Mouse (Mus musculus): ENCODE data around the gene Mllt3. TPM values are rescaled to one million over a fixed set of nuclear protein-coding genes. Genes with fewer than 3 reads are reported as not detected.

The Mllt3 gene
- polyA plus RNA-seq, 1 experiment from 2014 or later: 33.4 TPM

DNA sequence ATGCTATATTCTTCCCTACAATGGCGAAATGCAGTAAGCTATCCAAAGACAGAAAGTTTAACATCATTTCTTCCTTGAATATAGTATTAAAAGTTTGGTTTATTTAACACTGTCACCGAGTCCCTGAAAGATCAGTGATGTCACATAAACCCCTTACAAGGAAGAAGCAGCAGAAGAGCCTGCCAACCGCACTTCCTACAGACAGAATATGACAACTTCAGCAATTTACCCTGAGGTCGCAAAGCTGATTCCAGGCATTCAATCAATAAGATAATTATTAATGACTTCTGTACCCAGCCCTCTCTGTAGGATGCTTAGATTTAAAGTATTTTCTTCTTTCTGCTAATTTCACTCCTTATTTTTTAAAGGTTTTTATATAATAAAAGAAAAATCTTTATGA is 140.2 kb downstream of the Mllt3 start:
- no peaks in the 10 kb centered on the region for H3K36me3 ChIP-seq (ENCODE audit: control insufficient read depth, insufficient read depth, low read length)
- H3K9ac ChIP-seq (ENCODE audit: low read depth, low read length): no peak overlapping the region
- H3K4me2 ChIP-seq (replicated peaks; ENCODE audit: low read depth, low read length): no peak overlapping the region
- H3K27me3 ChIP-seq (ENCODE audit: control insufficient read depth, insufficient read depth, low read length): no peaks in the 10 kb centered on the region
- WGBS: 89% methylated on average over 4 of the region's 4 CpGs
- no peaks in the 10 kb centered on the region for H3K4me1 ChIP-seq (ENCODE audit: control insufficient read depth, insufficient read depth, low read length)
- H3K27ac ChIP-seq (ENCODE audit: low read depth, low read length): no peak overlapping the region
- ATAC-seq (ENCODE audit: low FRiP score, low TSS enrichment): no peak
- H3K4me3 ChIP-seq (ENCODE audit: low read length): no peak overlapping the region
- H3K9me3 ChIP-seq (ENCODE audit: control insufficient read depth, low read length): no peaks in the 10 kb centered on the region

DNA sequence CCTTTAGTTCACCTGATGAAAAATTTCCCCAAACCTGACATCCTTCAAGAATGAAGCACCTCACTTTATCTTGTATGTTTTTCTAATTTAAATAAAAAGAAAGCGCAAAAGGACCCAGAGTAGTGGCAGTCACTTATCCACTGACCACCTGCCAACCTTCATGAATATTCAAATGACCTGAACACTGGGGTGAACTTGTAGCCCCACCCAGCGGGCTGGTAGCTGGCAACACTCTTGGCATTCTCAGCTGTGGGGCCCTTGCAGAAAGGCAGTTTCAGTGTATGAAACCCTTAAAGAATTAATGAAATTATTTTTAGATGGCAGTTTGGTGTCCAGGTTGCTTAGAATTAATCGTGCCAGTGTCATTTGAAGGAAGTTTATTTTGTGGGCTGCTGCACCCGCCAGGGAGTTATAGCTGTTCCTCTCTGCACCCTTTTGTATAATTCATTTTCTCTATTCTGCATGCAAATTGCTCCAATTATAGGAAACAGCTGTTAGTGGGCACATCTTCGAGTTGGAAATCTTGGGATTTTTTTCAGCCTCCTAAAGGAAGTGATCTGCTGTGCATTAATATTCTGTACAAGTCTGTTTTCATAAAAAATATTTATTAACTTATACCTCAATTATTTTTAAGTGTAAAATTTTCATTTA is 149.8 kb downstream of the Mllt3 start:
- H3K27me3 ChIP-seq (ENCODE audit: control insufficient read depth, insufficient read depth, low read length): no peaks in the 10 kb centered on the region

GRCm38 (mm10) chr4:87881995-87882394 is 151.2 kb downstream of the Mllt3 start:
- WGBS: 96% methylated on average over 1 of the region's 1 CpGs
- Histone ChIP-seq H3K27me3 (ENCODE audit: control insufficient read depth, insufficient read depth, low read length) (no peaks in the 10 kb centered on the region), H3K4me2 (replicated peaks; ENCODE audit: low read depth, low read length) (no peak overlapping the region), H3K4me3 (ENCODE audit: low read length) (no peak overlapping the region), H3K9ac (ENCODE audit: low read depth, low read length) (no peak overlapping the region), H3K27ac (ENCODE audit: low read depth, low read length) (no peak overlapping the region), H3K4me1 (ENCODE audit: control insufficient read depth, insufficient read depth, low read length) (no peaks in the 10 kb centered on the region), H3K9me3 (ENCODE audit: control insufficient read depth, low read length) (no peaks in the 10 kb centered on the region), H3K36me3 (ENCODE audit: control insufficient read depth, insufficient read depth, low read length) (no peaks in the 10 kb centered on the region)
- ATAC-seq (ENCODE audit: low FRiP score, low TSS enrichment): no peak

More for the DNA sequence above, 149.8 kb downstream of the Mllt3 start:
- Histone ChIP-seq H3K27ac (ENCODE audit: low read depth, low read length) (no peak overlapping the region), H3K4me2 (replicated peaks; ENCODE audit: low read depth, low read length) (no peak overlapping the region), H3K9me3 (ENCODE audit: control insufficient read depth, low read length) (no peaks in the 10 kb centered on the region), H3K4me1 (ENCODE audit: control insufficient read depth, insufficient read depth, low read length) (no peaks in the 10 kb centered on the region), H3K9ac (ENCODE audit: low read depth, low read length) (no peak overlapping the region), H3K36me3 (ENCODE audit: control insufficient read depth, insufficient read depth, low read length) (no peaks in the 10 kb centered on the region), H3K4me3 (ENCODE audit: low read length) (no peak overlapping the region)
- no peak for ATAC-seq (ENCODE audit: low FRiP score, low TSS enrichment)
- 81% methylated on average over 5 of the region's 5 CpGs for WGBS

- Histone ChIP-seq H3K27ac (ENCODE audit: low read depth, low read length) (no peak overlapping the region), H3K9me3 (ENCODE audit: control insufficient read depth, low read length) (no peaks in the 10 kb centered on the region), H3K4me1 (ENCODE audit: control insufficient read depth, insufficient read depth, low read length) (no peaks in the 10 kb centered on the region), H3K27me3 (ENCODE audit: control insufficient read depth, insufficient read depth, low read length) (no peaks in the 10 kb centered on the region), H3K36me3 (ENCODE audit: control insufficient read depth, insufficient read depth, low read length) (no peaks in the 10 kb centered on the region), H3K4me2 (replicated peaks; ENCODE audit: low read depth, low read length) (no peak overlapping the region), H3K9ac (ENCODE audit: low read depth, low read length) (no peak overlapping the region), H3K4me3 (ENCODE audit: low read length) (no peak overlapping the region)
- 80% methylated on average over 2 of the region's 2 CpGs for WGBS
- ATAC-seq (ENCODE audit: low FRiP score, low TSS enrichment): no peak
Observed at GRCm38 (mm10) chr4:87881583-87881982, 151.6 kb downstream of the Mllt3 start.

GRCm38 (mm10) chr4:87880297-87880696 is 152.9 kb downstream of the Mllt3 start:
- Histone ChIP-seq H3K36me3 (ENCODE audit: control insufficient read depth, insufficient read depth, low read length) (no peaks in the 10 kb centered on the region), H3K9ac (ENCODE audit: low read depth, low read length) (no peak overlapping the region), H3K4me1 (ENCODE audit: control insufficient read depth, insufficient read depth, low read length) (no peaks in the 10 kb centered on the region), H3K4me2 (replicated peaks; ENCODE audit: low read depth, low read length) (no peak overlapping the region), H3K4me3 (ENCODE audit: low read length) (no peak overlapping the region), H3K9me3 (ENCODE audit: control insufficient read depth, low read length) (no peaks in the 10 kb centered on the region), H3K27ac (ENCODE audit: low read depth, low read length) (no peak overlapping the region), H3K27me3 (ENCODE audit: control insufficient read depth, insufficient read depth, low read length) (no peaks in the 10 kb centered on the region)
- WGBS: 78% methylated on average over 2 of the region's 2 CpGs
- ATAC-seq (ENCODE audit: low FRiP score, low TSS enrichment): no peak

- no peak for ATAC-seq (ENCODE audit: low FRiP score, low TSS enrichment)
- H3K27me3 ChIP-seq (ENCODE audit: control insufficient read depth, insufficient read depth, low read length): no peaks in the 10 kb centered on the region
- H3K36me3 ChIP-seq (ENCODE audit: control insufficient read depth, insufficient read depth, low read length): no peaks in the 10 kb centered on the region
- no peak overlapping the region for H3K4me2 ChIP-seq (replicated peaks; ENCODE audit: low read depth, low read length)
- H3K4me3 ChIP-seq (ENCODE audit: low read length): no peak overlapping the region
- H3K9ac ChIP-seq (ENCODE audit: low read depth, low read length): no peak overlapping the region
- 92% methylated on average over 6 of the region's 6 CpGs for WGBS
- no peak overlapping the region for H3K27ac ChIP-seq (ENCODE audit: low read depth, low read length)
- no peaks in the 10 kb centered on the region for H3K4me1 ChIP-seq (ENCODE audit: control insufficient read depth, insufficient read depth, low read length)
- H3K9me3 ChIP-seq (ENCODE audit: control insufficient read depth, low read length): no peaks in the 10 kb centered on the region
Observed at GRCm38 (mm10) chr4:87878701-87879100, 154.5 kb downstream of the Mllt3 start.

- 0 out of 2 replicates have a peak, but pooled peaks cover 8% of the 10 kb centered on the region for H3K4me1 ChIP-seq (ENCODE audit: control insufficient read depth, insufficient read depth, low read length)
- no peak overlapping the region for H3K4me2 ChIP-seq (replicated peaks; ENCODE audit: low read depth, low read length)
- no peak overlapping the region for H3K27ac ChIP-seq (ENCODE audit: low read depth, low read length)
- no peaks in the 10 kb centered on the region for H3K27me3 ChIP-seq (ENCODE audit: control insufficient read depth, insufficient read depth, low read length)
- WGBS: 45% methylated on average over 2 of the region's 2 CpGs
- ATAC-seq (ENCODE audit: low FRiP score, low TSS enrichment): no peak
- H3K36me3 ChIP-seq (ENCODE audit: control insufficient read depth, insufficient read depth, low read length): no peaks in the 10 kb centered on the region
- no peak overlapping the region for H3K4me3 ChIP-seq (ENCODE audit: low read length)
- no peak overlapping the region for H3K9ac ChIP-seq (ENCODE audit: low read depth, low read length)
- H3K9me3 ChIP-seq (ENCODE audit: control insufficient read depth, low read length): no peaks in the 10 kb centered on the region
Observed at GRCm38 (mm10) chr4:87870563-87870962, 162.6 kb downstream of the Mllt3 start.

- Histone ChIP-seq H3K9ac (ENCODE audit: low read depth, low read length) (no peak overlapping the region), H3K4me2 (replicated peaks; ENCODE audit: low read depth, low read length) (no peak overlapping the region), H3K27ac (ENCODE audit: low read depth, low read length) (peak overlapping the region; percentile 47; the same call in 1 of the 2 replicates), H3K9me3 (ENCODE audit: control insufficient read depth, low read length) (no peaks in the 10 kb centered on the region), H3K27me3 (ENCODE audit: control insufficient read depth, insufficient read depth, low read length) (no peaks in the 10 kb centered on the region), H3K36me3 (ENCODE audit: control insufficient read depth, insufficient read depth, low read length) (no peaks in the 10 kb centered on the region), H3K4me1 (ENCODE audit: control insufficient read depth, insufficient read depth, low read length) (peaks cover 21% of the 10 kb centered on the region), H3K4me3 (ENCODE audit: low read length) (no peak overlapping the region)
- ATAC-seq (ENCODE audit: low FRiP score, low TSS enrichment): no peak
- WGBS: 70% methylated on average over 3 of the region's 3 CpGs
Observed at GRCm38 (mm10) chr4:87866564-87866963, 166.6 kb downstream of the Mllt3 start.

GRCm38 (mm10) chr4:87865848-87866247 is 167.3 kb downstream of the Mllt3 start:
- WGBS: 18% methylated on average over 3 of the region's 3 CpGs
- no peaks in the 10 kb centered on the region for H3K27me3 ChIP-seq (ENCODE audit: control insufficient read depth, insufficient read depth, low read length)
- no peak for ATAC-seq (ENCODE audit: low FRiP score, low TSS enrichment)
- no peak overlapping the region for H3K27ac ChIP-seq (ENCODE audit: low read depth, low read length)
- H3K4me2 ChIP-seq (replicated peaks; ENCODE audit: low read depth, low read length): no peak overlapping the region
- H3K4me1 ChIP-seq (ENCODE audit: control insufficient read depth, insufficient read depth, low read length): peaks cover 21% of the 10 kb centered on the region
- H3K9ac ChIP-seq (ENCODE audit: low read depth, low read length): no peak overlapping the region
- H3K4me3 ChIP-seq (ENCODE audit: low read length): no peak overlapping the region
- no peaks in the 10 kb centered on the region for H3K9me3 ChIP-seq (ENCODE audit: control insufficient read depth, low read length)
- H3K36me3 ChIP-seq (ENCODE audit: control insufficient read depth, insufficient read depth, low read length): no peaks in the 10 kb centered on the region
